Mouse (Mus musculus) MN1 (cell line): Measurements from ENCODE around the gene Ip6k3.

ENCODE experiments used
- DNase-seq: peaks from one replicate; pipeline ENCODE4 v3.0.0-alpha.2; 2016; ENCODE audit warnings: low spot score

Ip6k3 gene

GRCm38 (mm10) chr17:27182401-27182800 lies 14.8 kb upstream of the Ip6k3 start:
- no peak for DNase-seq

GRCm38 (mm10) chr17:27181666-27182065 lies 14.1 kb upstream of the Ip6k3 start:
- peak; percentile 63 for DNase-seq

- DNase-seq, result no peak
These were observed 12.2 kb upstream of the Ip6k3 start for GRCm38 (mm10) chr17:27179681-27180280.

GRCm38 (mm10) chr17:27178427-27179177 lies 11.0 kb upstream of the Ip6k3 start:
- DNase-seq, result no peak

GRCm38 (mm10) chr17:27178019-27178418 lies 10.4 kb upstream of the Ip6k3 start:
- no peak for DNase-seq

- DNase-seq, result no peak
These were observed 9.2 kb upstream of the Ip6k3 start for GRCm38 (mm10) chr17:27176754-27177153.

GRCm38 (mm10) chr17:27176287-27176686 lies 8.7 kb upstream of the Ip6k3 start:
- DNase-seq, result no peak

GRCm38 (mm10) chr17:27175196-27175874 lies 7.7 kb upstream of the Ip6k3 start:
- DNase-seq, result peak; percentile 61

- no peak for DNase-seq
These were observed 6.1 kb upstream of the Ip6k3 start for GRCm38 (mm10) chr17:27173715-27174114.

GRCm38 (mm10) chr17:27172459-27172858 lies 4.9 kb upstream of the Ip6k3 start:
- no peak for DNase-seq

GRCm38 (mm10) chr17:27171121-27171520 lies 3.5 kb upstream of the Ip6k3 start:
- DNase-seq, result no peak

- DNase-seq, result no peak
These were observed 2.5 kb upstream of the Ip6k3 start for GRCm38 (mm10) chr17:27169952-27170695.

GRCm38 (mm10) chr17:27168569-27168968 lies 974 bp upstream of the Ip6k3 start:
- no peak for DNase-seq

GRCm38 (mm10) chr17:27166901-27167300 lies 694 bp downstream of the Ip6k3 start:
- DNase-seq, result no peak

GRCm38 (mm10) chr17:27165054-27165773 lies 2.4 kb downstream of the Ip6k3 start:
- DNase-seq, result peak; percentile 64

- no peak for DNase-seq
These were observed 6.7 kb downstream of the Ip6k3 start for GRCm38 (mm10) chr17:27160905-27161304.

GRCm38 (mm10) chr17:27159169-27159568 lies 8.4 kb downstream of the Ip6k3 start:
- no peak for DNase-seq

- DNase-seq, result no peak
These were observed 9.2 kb downstream of the Ip6k3 start for GRCm38 (mm10) chr17:27158439-27158838.

- no peak for DNase-seq
These were observed 11.8 kb downstream of the Ip6k3 start for GRCm38 (mm10) chr17:27155752-27156151.

GRCm38 (mm10) chr17:27154881-27155280 lies 12.7 kb downstream of the Ip6k3 start:
- DNase-seq, result no peak

GRCm38 (mm10) chr17:27154256-27154655 lies 13.3 kb downstream of the Ip6k3 start:
- DNase-seq, result no peak

GRCm38 (mm10) chr17:27153773-27154193 lies 13.8 kb downstream of the Ip6k3 start:
- peak; percentile 56 for DNase-seq
